Mouse (Mus musculus): ENCODE results near the gene Hmgb2. TPM values are rescaled to one million over a fixed set of nuclear protein-coding genes. Genes with fewer than 3 reads are reported as not detected.

Gene Hmgb2
- 404 and 474 TPM in 2 replicates for polyA plus RNA-seq (2015; fragmentation: Nextera tagmentation; extraction: Ambion mirVana)

- peaks cover 31% of the 10 kb centered on the region for H3K36me3 ChIP-seq
- DNase-seq, result peak; percentile 99
- H3K9me3 ChIP-seq (replicated peaks), result no peaks in the 10 kb centered on the region
- under 1% methylated on average over 63 of the region's 63 CpGs for WGBS (ENCODE audit: insufficient replicate concordance)
- H3K4me2 ChIP-seq, result peak within 1 kb of the TSS; percentile 92
- H3K27ac ChIP-seq, result peak within 1 kb of the TSS; percentile 100
- no peaks in the 10 kb centered on the region for H3K27me3 ChIP-seq
- peak; percentile 99 for ATAC-seq (ENCODE audit: low read depth)
- peak within 1 kb of the TSS; percentile 100 for H3K9ac ChIP-seq
- H3K4me3 ChIP-seq (replicated peaks), result peak within 1 kb of the TSS; percentile 95
- H3K4me1 ChIP-seq (replicated peaks), result peaks cover 34% of the 10 kb centered on the region
These were observed at the start of gene Hmgb2 for GRCm38 (mm10) chr8:57511316-57512118. Gene Hmgb2 (plus strand): TSS chr8:57511907.

- no peak overlapping the region for H3K4me2 ChIP-seq
- no peaks in the 10 kb centered on the region for H3K4me1 ChIP-seq (replicated peaks)
- H3K27ac ChIP-seq, result no peak overlapping the region
- H3K36me3 ChIP-seq, result no peaks in the 10 kb centered on the region
- DNase-seq, result no peak
- H3K27me3 ChIP-seq, result no peaks in the 10 kb centered on the region
- 10% methylated on average over 1 of the region's 1 CpGs for WGBS (ENCODE audit: insufficient replicate concordance)
- no peak for ATAC-seq (ENCODE audit: low read depth)
- H3K9ac ChIP-seq, result no peak overlapping the region
- H3K4me3 ChIP-seq (replicated peaks), result no peak overlapping the region
- H3K9me3 ChIP-seq (replicated peaks), result no peaks in the 10 kb centered on the region
These were observed 48.9 kb upstream of the Hmgb2 start for GRCm38 (mm10) chr8:57462839-57463238.

- 68% methylated on average over 3 of the region's 3 CpGs for WGBS (ENCODE audit: insufficient replicate concordance)
- H3K4me3 ChIP-seq (replicated peaks), result no peak overlapping the region
- H3K9me3 ChIP-seq (replicated peaks), result no peaks in the 10 kb centered on the region
- H3K27me3 ChIP-seq, result no peaks in the 10 kb centered on the region
- no peaks in the 10 kb centered on the region for H3K36me3 ChIP-seq
- ATAC-seq (ENCODE audit: low read depth), result no peak
- no peak overlapping the region for H3K4me2 ChIP-seq
- H3K27ac ChIP-seq, result no peak overlapping the region
- no peaks in the 10 kb centered on the region for H3K4me1 ChIP-seq (replicated peaks)
- DNase-seq, result no peak
- H3K9ac ChIP-seq, result no peak overlapping the region
These were observed 48.0 kb upstream of the Hmgb2 start for GRCm38 (mm10) chr8:57463757-57464156.

GRCm38 (mm10) chr8:57468624-57469023 is 43.1 kb upstream of the Hmgb2 start:
- DNase-seq (no peak), ATAC-seq (ENCODE audit: low read depth) (no peak)
- H3K9me3 ChIP-seq (replicated peaks), result no peaks in the 10 kb centered on the region
- no peak overlapping the region for H3K4me2 ChIP-seq
- no peaks in the 10 kb centered on the region for H3K27me3 ChIP-seq
- H3K36me3 ChIP-seq, result no peaks in the 10 kb centered on the region
- H3K4me3 ChIP-seq (replicated peaks), result no peak overlapping the region
- H3K27ac ChIP-seq, result no peak overlapping the region
- no peaks in the 10 kb centered on the region for H3K4me1 ChIP-seq (replicated peaks)
- 44% methylated on average over 5 of the region's 5 CpGs for WGBS (ENCODE audit: insufficient replicate concordance)
- H3K9ac ChIP-seq, result no peak overlapping the region

- 81% methylated on average over 5 of the region's 5 CpGs for WGBS (ENCODE audit: insufficient replicate concordance)
- Histone ChIP-seq H3K27me3 (no peaks in the 10 kb centered on the region), H3K4me1 (replicated peaks) (no peaks in the 10 kb centered on the region), H3K9ac (no peak overlapping the region), H3K36me3 (no peaks in the 10 kb centered on the region), H3K27ac (no peak overlapping the region), H3K4me3 (replicated peaks) (no peak overlapping the region), H3K4me2 (no peak overlapping the region), H3K9me3 (replicated peaks) (no peaks in the 10 kb centered on the region)
- ATAC-seq (ENCODE audit: low read depth) (no peak), DNase-seq (no peak)
These were observed 40.8 kb upstream of the Hmgb2 start for GRCm38 (mm10) chr8:57470863-57471262.

GRCm38 (mm10) chr8:57473751-57474150 is 38.0 kb upstream of the Hmgb2 start:
- 74% methylated on average over 6 of the region's 6 CpGs for WGBS (ENCODE audit: insufficient replicate concordance)

GRCm38 (mm10) chr8:57478406-57478805 is 33.3 kb upstream of the Hmgb2 start:
- DNase-seq, result no peak
- H3K27ac ChIP-seq, result no peak overlapping the region
- no peaks in the 10 kb centered on the region for H3K4me1 ChIP-seq (replicated peaks)
- H3K9ac ChIP-seq, result no peak overlapping the region
- 31% methylated on average over 3 of the region's 3 CpGs for WGBS (ENCODE audit: insufficient replicate concordance)
- no peak for ATAC-seq (ENCODE audit: low read depth)
- no peak overlapping the region for H3K4me2 ChIP-seq
- H3K36me3 ChIP-seq, result peaks cover 8% of the 10 kb centered on the region
- H3K4me3 ChIP-seq (replicated peaks), result no peak overlapping the region
- no peaks in the 10 kb centered on the region for H3K9me3 ChIP-seq (replicated peaks)
- no peaks in the 10 kb centered on the region for H3K27me3 ChIP-seq

More at GRCm38 (mm10) chr8:57473751-57474150, 38.0 kb upstream of the Hmgb2 start:
- Histone ChIP-seq H3K4me3 (replicated peaks) (no peak overlapping the region), H3K9ac (no peak overlapping the region), H3K27me3 (no peaks in the 10 kb centered on the region), H3K4me1 (replicated peaks) (no peaks in the 10 kb centered on the region), H3K9me3 (replicated peaks) (no peaks in the 10 kb centered on the region), H3K27ac (no peak overlapping the region), H3K4me2 (no peak overlapping the region), H3K36me3 (no peaks in the 10 kb centered on the region)
- no peak for DNase-seq
- ATAC-seq (ENCODE audit: low read depth), result no peak

- Histone ChIP-seq H3K4me3 (replicated peaks) (no peak overlapping the region), H3K4me1 (replicated peaks) (no peaks in the 10 kb centered on the region)
- WGBS (ENCODE audit: insufficient replicate concordance), result 81% methylated on average over 8 of the region's 8 CpGs
These were observed 32.0 kb upstream of the Hmgb2 start for GRCm38 (mm10) chr8:57479700-57480099.

GRCm38 (mm10) chr8:57480606-57481005 is 31.1 kb upstream of the Hmgb2 start:
- H3K36me3 ChIP-seq, result peaks cover 8% of the 10 kb centered on the region
- WGBS (ENCODE audit: insufficient replicate concordance), result 63% methylated on average over 4 of the region's 4 CpGs
- H3K9me3 ChIP-seq (replicated peaks), result no peaks in the 10 kb centered on the region
- H3K27ac ChIP-seq, result no peak overlapping the region
- no peaks in the 10 kb centered on the region for H3K27me3 ChIP-seq
- no peak overlapping the region for H3K9ac ChIP-seq
- no peak overlapping the region for H3K4me3 ChIP-seq (replicated peaks)
- no peak overlapping the region for H3K4me2 ChIP-seq
- ATAC-seq (ENCODE audit: low read depth) (no peak), DNase-seq (no peak)
- H3K4me1 ChIP-seq (replicated peaks), result peaks cover 1% of the 10 kb centered on the region

More at GRCm38 (mm10) chr8:57479700-57480099, 32.0 kb upstream of the Hmgb2 start:
- H3K9ac ChIP-seq, result no peak overlapping the region
- peaks cover 8% of the 10 kb centered on the region for H3K36me3 ChIP-seq
- no peaks in the 10 kb centered on the region for H3K27me3 ChIP-seq
- H3K4me2 ChIP-seq, result no peak overlapping the region
- H3K27ac ChIP-seq, result no peak overlapping the region
- DNase-seq (no peak), ATAC-seq (ENCODE audit: low read depth) (no peak)
- H3K9me3 ChIP-seq (replicated peaks), result no peaks in the 10 kb centered on the region

GRCm38 (mm10) chr8:57486491-57487440 is 24.9 kb upstream of the Hmgb2 start:
- peak; percentile 41 for DNase-seq
- Histone ChIP-seq H3K9ac (peak overlapping the region; percentile 91), H3K27me3 (no peaks in the 10 kb centered on the region), H3K4me3 (replicated peaks) (peak overlapping the region; percentile 95), H3K36me3 (peaks cover 8% of the 10 kb centered on the region), H3K27ac (peak overlapping the region; percentile 83), H3K4me1 (replicated peaks) (peaks cover 36% of the 10 kb centered on the region), H3K4me2 (peak overlapping the region; percentile 98), H3K9me3 (replicated peaks) (no peaks in the 10 kb centered on the region)
- ATAC-seq (ENCODE audit: low read depth), result peak; percentile 58
- under 1% methylated on average over 54 of the region's 54 CpGs for WGBS (ENCODE audit: insufficient replicate concordance)

GRCm38 (mm10) chr8:57487441-57488155 is 24.1 kb upstream of the Hmgb2 start, which contains the start of gene Sap30:
Gene Sap30 (minus strand): TSS chr8:57487860.
- under 1% methylated on average over 66 of the region's 66 CpGs for WGBS (ENCODE audit: insufficient replicate concordance)

More at GRCm38 (mm10) chr8:57487441-57488155, 24.1 kb upstream of the Hmgb2 start, which contains the start of gene Sap30:
- peak; percentile 96 for ATAC-seq (ENCODE audit: low read depth)
- Histone ChIP-seq H3K4me2 (peak within 1 kb of the TSS; percentile 98), H3K36me3 (peaks cover 2% of the 10 kb centered on the region; the same call in 1 of the 2 replicates), H3K4me3 (replicated peaks) (peak within 1 kb of the TSS; percentile 95), H3K4me1 (replicated peaks) (peaks cover 40% of the 10 kb centered on the region), H3K9me3 (replicated peaks) (no peaks in the 10 kb centered on the region), H3K27me3 (no peaks in the 10 kb centered on the region), H3K9ac (peak within 1 kb of the TSS; percentile 91), H3K27ac (peak within 1 kb of the TSS; percentile 93)
- DNase-seq, result peak; percentile 98
